Mouse (Mus musculus) MEL-GATA-1-ER (cell line): ENCODE measurements around the gene Mettl2.
A peak's percentile ranks its signal among the peaks of the same experiment; 100 is the strongest.
"Not testable (repeated sequence)": the region's sequence is repeated elsewhere in the genome, so short reads cannot be mapped to it uniquely, and the experiment has no call there.

Source experiments
- DNase-seq: peaks from one replicate; pipeline ENCODE4 v3.0.0-alpha.2; 2012; ENCODE audit warnings: low read depth; ENCODE audit errors: extremely low read depth

Mettl2 gene

DNA sequence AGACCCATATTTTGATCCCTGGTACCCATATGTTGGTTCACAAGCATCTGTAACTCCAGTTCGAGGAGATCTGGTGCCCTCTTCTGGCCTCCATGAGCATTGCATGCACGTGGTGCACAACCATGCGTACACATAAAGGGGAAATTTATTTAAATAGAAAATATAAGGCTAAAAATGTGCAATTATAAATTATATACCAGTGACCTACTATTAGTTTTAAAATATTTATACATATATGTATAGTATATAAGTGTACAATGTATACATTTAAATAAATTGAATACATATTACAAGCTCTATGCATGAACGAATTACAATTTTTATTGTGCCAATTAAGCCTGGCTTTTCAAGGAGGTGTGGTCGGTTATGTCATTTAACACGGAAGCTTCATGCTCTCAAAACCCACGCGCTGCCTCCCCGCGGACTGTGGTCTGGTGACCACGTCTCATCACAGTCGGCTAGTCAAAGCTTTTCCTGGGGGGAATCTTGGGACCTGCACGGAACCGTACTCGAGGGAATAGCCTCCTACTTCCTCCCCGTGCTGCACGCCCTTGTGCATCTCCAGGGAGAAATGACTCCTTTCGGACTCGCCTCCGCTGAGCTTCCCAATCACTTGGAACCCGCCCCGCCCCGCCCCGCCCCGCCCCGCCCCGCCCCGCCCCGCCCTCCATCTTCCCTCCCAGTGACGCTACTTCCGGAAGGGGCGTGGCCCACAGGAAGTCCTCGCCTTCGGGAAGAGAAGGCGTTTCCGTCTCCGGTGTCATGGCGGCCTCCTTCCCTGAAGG, at the start of gene Mettl2:
Gene Mettl2 (plus strand): TSS at position 691 of the 785 bp plus-strand sequence.
- DNase-seq = peak; percentile 83

DNA sequence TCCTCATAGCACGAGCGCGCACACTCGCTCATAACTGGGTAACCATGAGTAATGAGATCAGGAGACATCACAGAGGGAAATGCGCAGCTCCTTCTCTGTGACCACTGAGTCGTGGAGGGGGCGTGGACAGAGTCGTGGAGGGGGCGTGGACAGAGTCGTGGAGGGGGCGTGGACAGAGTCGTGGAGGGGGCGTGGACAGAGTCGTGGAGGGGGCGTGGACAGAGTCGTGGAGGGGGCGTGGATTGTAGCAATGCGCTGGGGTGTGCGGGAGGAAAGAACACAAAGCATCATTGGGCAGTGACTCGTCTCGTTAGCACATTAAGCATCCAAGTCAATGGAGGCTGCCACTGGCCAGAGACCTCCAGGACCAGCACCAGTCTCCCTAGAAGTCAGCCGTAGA, 13.8 kb upstream of the Mettl2 start:
- DNase-seq = not testable (repeated sequence)

DNA sequence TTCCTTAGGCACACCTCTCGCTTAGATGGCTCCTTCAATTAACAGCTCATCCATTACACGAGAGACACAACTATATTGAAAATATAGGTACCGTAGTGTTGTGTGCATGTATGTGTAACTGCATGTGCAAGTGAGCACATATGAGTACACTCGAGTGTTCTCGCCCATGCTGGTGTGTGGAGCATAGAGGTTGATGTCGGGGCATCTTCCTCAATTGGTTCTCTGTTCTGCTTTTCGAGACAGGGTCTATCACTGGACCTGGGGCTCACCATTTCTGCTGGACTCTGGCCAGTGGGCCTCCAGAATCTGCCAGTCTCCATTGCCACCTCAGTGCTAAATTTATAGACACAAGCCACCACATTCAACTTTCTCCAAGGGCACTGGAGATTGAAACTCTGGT, 8.4 kb upstream of the Mettl2 start:
- no peak for DNase-seq

DNA sequence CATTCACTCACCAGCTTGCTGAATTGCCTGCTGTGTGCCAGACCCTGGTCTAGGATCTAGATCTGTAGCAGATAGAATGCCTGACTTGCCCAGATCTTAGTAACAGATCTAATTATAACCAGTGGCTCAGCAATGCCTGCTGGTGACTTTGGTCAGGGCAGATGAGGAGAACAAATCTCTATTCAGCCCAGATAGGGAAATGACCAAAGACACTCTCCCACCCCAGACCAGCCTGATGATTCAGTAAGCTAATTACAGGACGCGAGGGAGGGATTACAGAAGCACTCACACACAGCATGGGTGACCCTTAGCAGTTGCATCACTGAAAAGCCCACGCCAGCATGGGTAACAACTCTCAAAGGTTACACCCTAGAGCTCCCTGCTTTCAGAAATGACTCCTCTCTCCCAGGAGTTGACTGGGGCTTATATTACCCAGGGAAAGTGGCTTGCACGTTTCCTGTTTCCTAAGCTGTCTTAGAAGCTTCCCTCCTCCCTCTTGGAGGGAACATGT, 5.6 kb upstream of the Mettl2 start:
- no peak for DNase-seq

DNA sequence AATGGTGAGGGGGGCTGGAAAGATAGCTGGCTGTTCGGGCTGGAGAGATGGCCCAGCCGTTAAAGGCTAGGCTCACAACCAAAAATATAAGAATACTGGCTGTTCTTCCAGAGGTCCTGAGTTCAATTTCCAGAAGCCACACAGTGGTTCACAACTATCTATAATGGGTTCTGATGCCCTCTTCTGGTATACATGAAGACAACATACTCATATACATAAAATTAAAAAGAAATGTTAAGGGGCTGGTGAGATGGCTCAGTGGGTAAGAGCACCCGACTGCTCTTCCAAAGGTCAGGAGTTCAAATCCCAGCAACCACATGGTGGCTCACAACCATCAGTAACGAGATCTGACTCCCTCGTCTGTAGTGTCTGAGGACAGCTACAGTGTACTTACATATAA, 4.4 kb upstream of the Mettl2 start:
- not testable (repeated sequence) for DNase-seq

DNA sequence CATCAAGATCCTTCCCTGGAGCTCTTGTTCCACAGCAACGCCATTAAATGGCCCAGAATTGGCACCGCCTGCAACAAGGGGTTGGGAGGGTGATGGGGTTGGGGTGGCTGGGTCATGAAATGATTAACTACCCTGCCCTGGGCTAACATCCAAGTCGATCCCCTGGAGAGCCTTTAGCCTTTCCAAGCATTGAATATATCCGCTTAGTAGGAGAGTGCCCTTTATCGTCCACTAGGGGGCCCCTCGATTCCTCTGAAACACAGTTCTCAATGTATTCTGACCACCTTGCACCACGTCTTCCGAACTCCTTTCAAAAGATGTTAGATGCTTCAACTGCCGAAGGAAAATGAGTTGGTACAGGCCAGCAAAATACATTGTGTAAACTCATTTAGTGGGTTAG, 2.2 kb upstream of the Mettl2 start:
- peak; percentile 61 for DNase-seq

DNA sequence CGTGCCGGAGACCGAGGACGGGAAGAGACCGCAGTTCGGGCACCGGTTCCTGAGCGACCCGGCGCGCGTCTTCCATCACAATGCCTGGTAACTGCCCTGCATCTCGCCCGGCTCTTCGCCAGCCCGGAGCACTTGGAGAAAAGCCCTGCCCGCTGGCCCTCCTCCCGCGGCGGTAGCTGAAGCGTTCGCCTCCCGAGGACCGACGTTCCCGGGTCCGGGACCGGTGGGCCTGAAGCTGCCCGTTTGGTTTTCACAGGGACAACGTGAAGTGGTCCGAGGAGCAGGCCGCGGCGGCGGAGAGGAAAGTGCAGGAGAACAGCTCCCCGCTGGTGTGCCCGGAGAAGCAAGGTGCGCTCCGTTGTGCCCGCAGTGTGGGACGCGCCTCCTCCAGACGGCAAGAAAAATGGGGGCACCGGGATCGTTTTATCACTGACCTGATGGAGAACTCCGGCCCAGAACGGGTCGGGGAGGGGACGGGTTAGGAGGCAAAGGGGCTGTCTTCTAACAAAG, 350 bp downstream of the Mettl2 start:
- DNase-seq = no peak

DNA sequence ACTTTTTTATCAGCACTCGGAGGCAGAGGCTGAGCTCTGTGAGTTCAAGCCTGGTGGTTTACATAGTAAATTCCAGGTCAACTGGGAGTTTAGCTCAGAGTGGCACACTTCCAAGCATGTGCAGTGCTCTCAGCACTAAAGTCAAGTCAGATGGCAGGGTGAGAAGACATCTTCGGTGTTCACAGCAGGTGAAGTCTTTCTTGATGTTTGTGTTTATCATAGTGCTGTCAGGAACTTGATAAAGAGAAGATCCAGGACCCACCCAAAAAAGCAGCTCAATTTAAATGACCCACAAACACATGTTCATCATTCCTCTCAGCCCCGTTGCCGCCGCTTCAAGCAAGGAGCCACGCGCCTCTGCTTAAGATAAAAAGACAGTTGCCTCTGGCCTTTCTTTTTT, 9.5 kb downstream of the Mettl2 start:
- no peak for DNase-seq

DNA sequence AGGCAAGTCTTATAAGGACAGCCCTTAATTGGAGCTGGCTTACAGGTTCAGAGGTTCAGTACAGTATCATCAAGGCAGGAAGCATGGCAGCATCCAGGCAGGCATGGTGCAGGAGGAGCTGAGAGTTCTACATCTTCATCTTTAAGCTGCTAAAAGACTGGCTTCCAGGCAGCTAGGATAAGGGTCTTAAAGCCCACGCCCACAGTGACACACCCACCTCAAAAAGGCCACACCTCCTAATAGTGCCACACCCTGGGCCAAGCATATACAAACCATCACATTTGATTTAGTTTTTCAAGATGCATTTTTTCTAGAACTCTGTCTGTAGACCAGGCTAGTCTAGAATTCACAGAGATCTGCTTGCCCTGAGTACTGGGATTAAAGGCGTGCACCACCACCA, 11.0 kb downstream of the Mettl2 start:
- DNase-seq = not testable (repeated sequence)

DNA sequence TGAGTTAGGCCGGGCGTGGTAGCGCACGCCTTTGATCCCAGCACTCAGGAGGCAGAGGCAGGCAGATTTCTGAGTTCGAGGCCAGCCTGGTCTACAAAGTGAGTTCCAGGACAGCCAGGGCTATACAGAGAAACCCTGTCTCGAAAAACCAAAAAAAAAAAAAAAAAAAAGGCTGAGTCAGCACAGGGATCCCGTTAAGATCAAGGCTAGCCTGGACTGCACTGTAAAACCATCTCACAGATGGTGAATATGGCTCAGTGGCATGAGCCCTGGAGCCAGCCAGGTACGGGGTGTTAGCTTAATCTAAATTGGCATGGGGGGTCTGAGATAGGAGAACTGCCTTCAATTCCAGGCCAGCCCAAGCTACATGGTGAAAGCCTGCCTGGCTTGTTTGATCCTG, 14.3 kb downstream of the Mettl2 start:
- DNase-seq = not testable (repeated sequence)

DNA sequence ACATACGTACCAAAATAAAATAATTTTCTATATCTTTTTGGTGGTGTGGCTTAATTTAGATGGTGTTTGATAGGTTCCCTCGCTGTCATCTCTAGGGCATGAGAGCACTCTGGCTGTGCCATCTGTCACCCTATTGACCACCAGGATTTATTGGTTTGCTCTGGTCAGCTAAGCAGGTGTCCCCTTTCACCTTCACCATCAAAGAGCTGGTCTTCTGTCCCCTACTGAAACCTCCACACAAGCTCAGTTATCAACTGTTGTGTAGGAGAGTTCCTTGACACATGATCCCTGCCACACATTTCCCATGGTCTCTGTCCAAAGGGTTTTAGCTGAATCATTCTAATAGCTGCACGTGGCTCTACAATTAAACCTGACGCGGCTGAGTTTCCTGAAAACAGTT, 14.9 kb downstream of the Mettl2 start:
- DNase-seq = no peak

DNA sequence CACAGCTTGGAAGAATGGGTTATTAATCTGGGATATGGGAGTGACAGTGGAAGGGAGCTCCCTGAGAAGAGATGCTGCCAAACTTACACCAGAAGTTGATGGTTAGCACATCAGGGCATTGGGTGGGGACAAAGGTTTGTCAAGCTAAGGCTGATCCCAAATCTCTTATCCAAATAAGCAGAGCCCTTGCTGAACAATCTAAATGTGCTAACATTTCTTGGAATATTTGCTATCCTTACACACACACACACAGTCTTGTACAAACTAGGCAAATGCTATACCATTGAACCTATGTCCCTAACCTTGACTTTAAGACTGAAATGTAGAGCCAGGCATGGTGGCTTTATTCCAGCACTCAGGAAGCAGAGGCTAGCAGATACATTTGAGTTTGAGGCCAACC, 17.3 kb downstream of the Mettl2 start:
- no peak for DNase-seq

DNA sequence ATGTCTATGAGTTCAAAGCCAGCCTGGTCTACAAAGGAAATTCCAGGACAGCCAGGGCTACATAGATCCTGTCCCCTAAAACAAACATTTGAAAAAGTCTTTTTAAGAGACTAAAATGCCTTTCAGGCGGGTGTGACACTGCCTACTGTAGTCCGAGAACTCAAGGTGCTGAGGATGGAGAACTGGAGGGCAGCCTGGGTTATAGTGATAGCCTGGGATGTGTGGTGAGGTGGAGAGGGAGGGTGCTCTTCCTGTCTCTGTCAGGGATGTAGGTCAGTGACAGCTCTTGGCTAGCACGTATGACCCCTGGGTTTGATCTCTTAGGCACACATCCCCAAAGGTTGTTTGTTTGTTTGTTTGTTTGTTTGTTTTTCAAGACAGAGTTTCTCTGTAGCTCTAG, 17.9 kb downstream of the Mettl2 start:
- DNase-seq = no peak

DNA sequence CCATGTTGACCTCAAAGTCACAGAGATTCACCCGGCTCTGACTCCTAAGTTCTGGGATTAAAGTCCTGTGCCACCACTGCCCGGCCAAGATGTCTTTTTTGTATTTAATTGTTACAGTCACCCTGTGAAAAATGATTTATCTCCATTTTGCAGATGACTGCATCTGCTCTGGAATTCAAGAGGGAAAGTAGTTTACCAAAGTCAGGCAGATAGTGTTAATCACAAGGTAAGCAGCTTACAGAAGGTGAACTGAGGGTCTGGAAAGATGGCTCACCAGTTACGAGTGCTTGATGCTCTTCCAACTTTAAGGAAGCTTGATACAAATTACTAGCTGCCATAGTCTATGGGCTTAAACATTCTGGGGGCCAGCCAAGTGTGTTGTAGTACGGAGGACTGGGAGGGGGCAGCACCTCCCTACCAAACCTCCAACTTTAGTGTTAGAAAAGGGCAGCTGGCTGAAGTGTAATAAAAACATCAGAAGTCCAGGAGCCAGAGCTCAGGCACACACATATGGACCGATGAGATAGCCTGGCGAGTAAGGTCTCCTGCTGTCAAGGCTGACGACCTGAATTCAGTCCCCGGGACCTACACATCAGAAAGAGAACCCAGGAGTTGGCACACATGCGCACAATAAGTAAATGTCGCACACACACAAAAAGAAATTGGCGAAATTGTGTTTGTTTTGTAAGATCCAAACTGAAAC, 18.4 kb downstream of the Mettl2 start:
- DNase-seq = no peak

DNA sequence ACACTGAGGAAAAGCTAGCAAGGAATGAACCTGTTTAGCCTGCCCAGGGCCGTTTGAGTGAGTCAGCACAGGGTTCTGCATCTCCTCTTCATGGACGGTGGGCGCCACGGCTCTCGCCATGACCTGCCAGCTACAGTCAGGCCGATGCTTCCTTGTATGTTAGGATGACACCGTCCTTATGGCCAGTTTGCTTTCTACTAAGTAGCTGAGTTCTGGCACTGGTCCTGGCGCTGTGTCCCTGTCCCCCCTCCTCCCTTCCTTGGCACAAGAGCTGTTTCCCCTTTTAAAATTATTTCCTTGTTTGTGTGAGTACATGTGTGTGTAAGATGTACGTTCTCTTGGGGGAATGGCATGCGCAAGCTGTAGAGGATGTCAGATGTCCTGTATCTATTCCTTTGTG, 19.0 kb downstream of the Mettl2 start:
- no peak for DNase-seq

DNA sequence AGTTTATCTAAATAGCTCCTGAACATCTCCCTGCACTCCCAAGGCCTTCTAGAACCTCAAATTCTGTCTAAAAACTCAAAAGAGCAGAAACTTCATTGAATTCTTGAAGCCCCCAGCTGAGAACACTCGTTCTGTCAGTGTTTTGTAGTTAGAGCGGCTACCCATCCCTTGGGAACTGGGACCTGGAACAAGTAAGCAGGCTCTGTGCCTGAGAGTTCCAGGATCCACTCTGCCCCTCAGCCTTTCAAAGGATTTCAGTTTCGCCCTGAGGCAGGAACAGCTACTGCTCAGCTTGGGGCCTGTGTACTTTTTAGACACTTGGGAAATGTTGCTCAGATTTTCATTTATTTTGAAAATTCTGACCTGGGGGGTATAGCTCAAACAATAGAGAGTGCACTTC, 20.4 kb downstream of the Mettl2 start, which contains the start of gene Gm10842:
Gene Gm10842 (plus strand): TSS at position 301 of the 400 bp plus-strand sequence.
- no peak for DNase-seq

DNA sequence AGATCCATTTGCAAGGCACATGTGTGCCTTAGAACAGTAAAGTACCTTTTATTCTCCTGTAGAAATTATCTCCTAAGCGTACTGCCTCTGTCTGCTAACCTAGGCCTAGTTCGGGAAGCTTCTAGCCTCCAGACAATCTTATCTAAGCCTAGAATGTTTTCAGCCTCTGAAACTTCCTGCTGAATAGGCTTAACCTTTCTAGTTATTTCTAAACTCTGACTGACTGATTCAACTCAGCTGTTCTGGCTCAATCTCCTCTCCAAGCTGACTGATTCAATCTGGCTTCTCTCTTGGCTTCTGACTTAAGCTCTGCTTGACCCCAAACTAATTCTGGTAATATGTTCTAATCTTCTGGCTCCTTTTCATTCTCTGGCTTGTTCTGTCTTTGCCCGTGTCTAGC, 23.1 kb downstream of the Mettl2 start:
- DNase-seq = peak; percentile 36

DNA sequence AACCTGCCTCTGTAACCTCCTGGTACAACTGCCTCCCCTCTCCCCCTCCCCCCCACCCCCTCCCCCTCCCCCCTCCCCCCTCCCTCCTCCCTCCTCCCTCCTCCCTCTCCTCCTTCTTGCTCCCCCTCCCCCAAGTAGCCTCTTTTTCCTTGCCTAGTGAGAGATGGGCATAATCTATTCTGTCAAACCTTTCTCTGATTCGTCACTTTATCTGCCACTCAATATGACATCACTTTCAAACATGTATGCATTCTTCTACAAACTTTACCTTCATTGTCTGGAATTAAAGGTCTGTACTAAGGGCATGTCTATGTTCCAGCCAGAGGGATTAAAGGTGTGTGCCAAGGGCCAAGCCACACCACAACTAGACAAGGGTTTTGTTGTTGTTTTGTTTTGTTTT, 23.5 kb downstream of the Mettl2 start:
- DNase-seq = peak; percentile 44

DNA sequence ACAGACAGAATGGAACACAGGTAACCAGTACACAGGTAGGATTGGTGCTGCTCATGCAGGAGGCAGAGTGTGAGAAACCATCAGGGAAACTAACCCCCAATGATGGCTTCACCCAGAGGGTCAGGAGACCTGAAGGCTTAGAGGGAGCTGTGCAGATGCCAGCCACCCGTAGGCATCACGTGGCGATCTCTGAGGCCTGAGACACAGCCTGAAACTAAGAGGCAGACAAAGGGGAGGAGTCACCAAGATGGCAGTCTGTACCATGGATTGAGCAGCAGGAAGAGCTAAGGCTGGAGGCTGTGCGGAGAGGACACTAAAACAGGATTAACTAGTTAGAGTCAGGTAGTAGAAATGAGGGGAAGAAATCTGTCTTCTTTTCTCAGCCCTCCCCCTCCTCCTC, 24.5 kb downstream of the Mettl2 start:
- no peak for DNase-seq

DNA sequence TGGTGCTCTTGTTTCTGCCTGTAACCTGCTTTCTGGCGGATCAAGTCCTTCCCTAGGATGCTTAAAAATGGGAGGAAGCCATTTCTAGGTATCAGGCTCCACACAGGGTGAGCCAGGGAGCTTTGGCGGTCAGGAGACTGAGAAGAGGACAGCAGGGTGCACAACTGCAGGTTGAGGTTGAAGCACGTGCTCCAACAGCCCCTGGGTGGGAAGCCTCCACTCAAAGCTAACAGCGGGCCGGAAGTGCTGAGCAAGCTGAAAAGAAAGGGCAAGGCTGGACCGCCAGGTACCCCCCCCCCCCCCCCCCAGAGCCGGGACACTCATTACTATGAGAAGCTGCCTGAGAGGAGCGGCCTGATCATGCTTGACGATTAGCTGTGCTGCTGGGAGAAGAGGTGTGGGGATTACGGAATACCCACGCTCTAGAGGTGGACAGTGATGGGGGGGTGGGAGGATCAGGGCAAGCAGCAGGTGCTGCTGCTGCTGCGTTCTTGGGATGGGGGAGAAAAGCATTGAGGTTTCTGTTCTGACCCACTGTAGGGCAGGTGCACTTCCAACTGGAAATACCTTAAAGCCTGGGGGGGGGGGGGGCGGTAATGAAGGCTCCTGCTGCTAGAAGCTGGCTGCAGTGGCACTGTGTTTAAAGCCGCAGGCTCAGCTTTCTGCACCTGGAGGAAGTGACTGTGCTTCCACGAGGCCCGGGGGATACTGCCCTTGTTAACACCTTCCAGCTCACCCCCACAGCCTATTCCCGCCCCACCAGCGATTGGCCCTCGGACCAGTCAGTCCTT, 25.2 kb downstream of the Mettl2 start:
- DNase-seq = no peak

DNA sequence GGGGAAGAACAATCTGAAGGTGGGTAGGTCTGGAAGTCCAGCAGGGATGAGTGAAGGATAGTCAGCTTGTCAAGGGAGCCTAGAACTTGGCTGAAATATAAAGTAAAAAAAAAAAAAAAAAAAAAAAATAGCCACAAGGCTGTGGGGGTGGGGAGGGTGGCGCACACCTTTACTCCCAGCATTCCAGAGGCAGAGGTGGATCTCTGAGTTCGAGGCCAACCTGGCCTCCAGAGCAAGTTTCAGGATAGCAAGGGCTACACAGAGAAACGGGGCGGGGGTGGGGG, 25.7 kb downstream of the Mettl2 start:
- no peak for DNase-seq

DNA sequence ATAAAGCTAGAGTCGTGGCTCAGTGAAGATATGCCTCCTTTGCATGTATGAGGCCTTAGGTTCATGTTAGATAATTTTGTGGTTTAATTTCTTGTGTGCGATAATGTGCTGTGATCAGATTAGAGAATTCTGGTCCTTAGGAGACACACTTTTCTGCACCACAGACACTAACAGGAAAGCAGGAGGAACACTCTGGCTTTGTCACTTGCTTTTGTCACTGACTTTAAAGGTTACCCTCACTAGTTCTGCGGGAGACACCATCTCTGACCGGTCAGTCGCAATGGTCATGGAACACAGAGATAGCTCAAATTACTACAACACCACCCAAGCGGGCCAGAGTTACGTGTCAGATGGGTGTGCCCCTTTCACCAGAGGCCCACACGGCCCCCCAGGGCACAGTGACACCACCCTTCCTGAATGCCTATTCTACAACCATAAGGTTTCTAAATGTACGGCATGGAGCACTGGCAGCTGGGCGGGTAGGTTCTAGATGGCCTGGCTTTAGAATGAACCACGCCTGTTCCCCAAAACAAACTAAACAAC, 26.2 kb downstream of the Mettl2 start:
- DNase-seq = peak; percentile 69
